In the genomic region with DNA sequence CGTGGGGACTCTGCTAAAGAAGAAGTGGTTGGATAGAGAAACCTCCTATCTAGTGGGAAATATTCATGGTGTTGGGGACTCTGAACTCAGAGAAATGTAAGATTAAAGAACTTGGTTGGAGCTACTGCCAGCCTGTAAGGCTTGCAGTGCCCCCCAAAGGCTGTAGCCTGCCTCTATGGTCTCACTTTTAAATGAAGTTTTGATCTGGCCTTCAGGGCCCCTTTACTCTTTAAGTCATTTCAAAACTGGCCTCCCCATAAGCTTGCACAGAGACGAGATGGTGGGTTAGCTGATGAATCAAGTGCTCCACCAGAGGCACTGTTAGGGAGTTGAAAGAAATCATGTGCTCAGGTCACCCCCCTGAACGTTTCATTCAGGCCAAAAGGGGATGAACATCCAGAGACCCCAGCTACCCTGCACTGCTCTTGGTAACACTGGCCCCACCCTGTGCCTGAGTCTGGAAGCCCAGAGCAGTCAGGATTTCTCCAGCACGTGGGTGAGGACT, we compare ENCODE assay signal across 8 mouse cellular contexts. TPM values are rescaled to one million over a fixed set of nuclear protein-coding genes. Genes with fewer than 3 reads are reported as not detected.
DNase-seq lines count a peak whose midpoint lies in the region; ATAC-seq lines count a peak whose summit lies in the region.

No protein-coding gene starts in this region.

- H3K4me3 ChIP-seq in embryonic facial prominence, embryonic 14.5 days (ENCODE audit: low read depth, low read length), result 0 out of 2 replicates have a peak overlapping the region, but pooled peaks have one; percentile 57
- no peak overlapping the region for H3K4me3 ChIP-seq in neural tube, embryonic 11.5 days (ENCODE audit: low read depth, low read length)

- H3K9ac ChIP-seq in embryonic facial prominence, embryonic 14.5 days (ENCODE audit: low read depth, low read length), result no peak overlapping the region
- no peak overlapping the region for H3K9ac ChIP-seq in neural tube, embryonic 11.5 days (ENCODE audit: low read length)

- ATAC-seq in embryonic facial prominence, embryonic 14.5 days (ENCODE audit: low read depth), result no peak
- no peak for ATAC-seq in neural tube, embryonic 11.5 days (ENCODE audit: insufficient read depth, low FRiP score, low TSS enrichment)

- no peaks in the 10 kb centered on the region for H3K9me3 ChIP-seq in embryonic facial prominence, embryonic 14.5 days (ENCODE audit: control insufficient read depth, low read length)
- no peaks in the 10 kb centered on the region for H3K9me3 ChIP-seq in neural tube, embryonic 11.5 days (ENCODE audit: control insufficient read depth, low read length)

- WGBS in embryonic facial prominence, embryonic 14.5 days, result 23% methylated on average over 4 of the region's 4 CpGs
- 28% methylated on average over 4 of the region's 4 CpGs for WGBS in neural tube, embryonic 11.5 days

- H3K4me2 ChIP-seq in embryonic facial prominence, embryonic 14.5 days (ENCODE audit: low read depth, low read length), result peak overlapping the region; percentile 76
- peak overlapping the region; percentile 82; the same call in 1 of the 2 replicates for H3K4me2 ChIP-seq in neural tube, embryonic 11.5 days (ENCODE audit: low read depth)

- no peaks in the 10 kb centered on the region for H3K36me3 ChIP-seq in embryonic facial prominence, embryonic 14.5 days (ENCODE audit: control insufficient read depth, insufficient read depth, low read length)
- H3K36me3 ChIP-seq in neural tube, embryonic 11.5 days (ENCODE audit: control insufficient read depth, insufficient read depth, low read length), result no peaks in the 10 kb centered on the region

- intact Hi-C loops in gastrocnemius, postnatal 36 days (cut with DNase I), result no loop called here

- peak; percentile 87 for DNase-seq in heart, adult 11 months
- DNase-seq in heart, postnatal 4 days, result no peak
- peak; percentile 86 for DNase-seq in A20 (ENCODE audit: low read depth, low spot score)
- DNase-seq in embryonic facial prominence, embryonic 14.5 days (ENCODE audit: low spot score), result peak; percentile 8
- peak; percentile 9 to 28 for DNase-seq in layer of hippocampus, postnatal 14 days (ENCODE audit: low spot score in 2 of 2)
- DNase-seq in neural tube, embryonic 11.5 days (ENCODE audit: low spot score), result peak; percentile 17
- no peak for DNase-seq in gastrocnemius, postnatal 36 days
- DNase-seq in adrenal gland, postnatal 36 days, result no peak

- peaks cover 9% of the 10 kb centered on the region; the same call in 1 of the 2 replicates for H3K4me1 ChIP-seq in embryonic facial prominence, embryonic 14.5 days (ENCODE audit: control insufficient read depth, insufficient read depth, low read length)
- no peaks in the 10 kb centered on the region for H3K4me1 ChIP-seq in neural tube, embryonic 11.5 days (ENCODE audit: control insufficient read depth, insufficient read depth, low read length)

- H3K27me3 ChIP-seq in embryonic facial prominence, embryonic 14.5 days (replicated peaks; ENCODE audit: control insufficient read depth, insufficient read depth, low read length), result peaks cover 4% of the 10 kb centered on the region; the same call in 1 of the 2 replicates
- H3K27me3 ChIP-seq in neural tube, embryonic 11.5 days (ENCODE audit: control insufficient read depth, insufficient read depth, low read length), result no peaks in the 10 kb centered on the region

- H3K27ac ChIP-seq in embryonic facial prominence, embryonic 14.5 days (replicated peaks; ENCODE audit: low read depth, low read length), result no peak overlapping the region
- no peak overlapping the region for H3K27ac ChIP-seq in neural tube, embryonic 11.5 days (ENCODE audit: low read depth, low read length)

RNA-seq across cellular contexts. Expression of gene St8sia4, which starts 3.0 kb away (rescaled TPM):
- 1 to 10 TPM; 4.9 to 6.5 TPM for total RNA-seq in heart, postnatal 4 days (2021)
- polyA plus RNA-seq in embryonic facial prominence, embryonic 14.5 days (2014; fragmentation: Nextera tagmentation; extraction: Ambion mirVana), result 8.7 and 8.9 TPM in 2 replicates
- 10 to 100 TPM; 11.4 to 12.7 TPM for total RNA-seq in layer of hippocampus, postnatal 14 days (2021)
- 13.1 and 13.8 TPM in 2 replicates for polyA plus RNA-seq in neural tube, embryonic 11.5 days (2014; fragmentation: Nextera tagmentation; extraction: Ambion mirVana)
- 1 to 10 TPM; 2.1 to 2.3 TPM for total RNA-seq in gastrocnemius, postnatal 36 days (2021)
- total RNA-seq in adrenal gland, postnatal 36 days (2021), result 1 to 10 TPM; 1.8 to 1.9 TPM

Comparison
In these comparisons a context has a peak if more than half of its experiments do, and no peak if none do; other contexts are left out.
1. DNase-seq: peak in heart, adult 11 months (single experiment), A20 (single experiment), embryonic facial prominence, embryonic 14.5 days (single experiment), layer of hippocampus, postnatal 14 days (2 of 2) and neural tube, embryonic 11.5 days (single experiment); none in heart, postnatal 4 days (single experiment), gastrocnemius, postnatal 36 days (0 of 2) and adrenal gland, postnatal 36 days (0 of 2).